Mouse (Mus musculus): ENCODE measurements around the gene Wfdc3. TPM values are rescaled to one million over a fixed set of nuclear protein-coding genes. Genes with fewer than 3 reads are reported as not detected.

Wfdc3 gene
- polyA plus RNA-seq, 1 experiment from 2014 or later = 0.44 TPM

- Histone ChIP-seq H3K4me1 (no peaks in the 10 kb centered on the region), H3K9ac (no peak overlapping the region), H3K27me3 (replicated peaks) (no peaks in the 10 kb centered on the region), H3K36me3 (peaks cover 97% of the 10 kb centered on the region), H3K27ac (no peak overlapping the region), H3K9me3 (no peaks in the 10 kb centered on the region), H3K4me2 (replicated peaks) (no peak overlapping the region), H3K4me3 (no peak overlapping the region)
- 91% methylated on average over 11 of the region's 11 CpGs for WGBS
- no peak for ATAC-seq (ENCODE audit: low FRiP score, low read depth)
Measured at GRCm38 (mm10) chr2:164757841-164758240, 12.1 kb upstream of the Wfdc3 start.

DNA sequence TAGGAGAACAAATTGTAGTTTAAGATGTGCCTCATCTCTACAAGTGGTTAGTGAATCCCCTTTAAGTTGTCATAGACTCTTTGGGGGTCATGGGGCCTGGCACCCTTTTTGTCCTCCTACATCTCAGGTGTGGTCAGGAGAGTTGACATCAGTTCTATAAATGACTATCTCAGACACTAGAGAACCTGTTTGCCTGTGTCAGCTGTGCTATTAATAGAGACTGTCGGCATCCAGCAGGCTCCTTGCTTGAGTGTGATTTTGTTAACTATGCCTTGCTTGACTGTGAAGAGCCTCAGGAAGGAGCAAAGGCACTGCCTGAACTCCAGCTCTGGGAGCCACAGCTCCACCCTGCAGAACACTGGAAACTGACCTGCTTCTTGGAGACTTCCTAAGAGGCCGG lies 9.1 kb upstream of the Wfdc3 start:
- Histone ChIP-seq H3K9ac (no peak overlapping the region), H3K36me3 (peaks cover 97% of the 10 kb centered on the region), H3K4me2 (replicated peaks) (no peak overlapping the region), H3K4me3 (no peak overlapping the region), H3K4me1 (no peaks in the 10 kb centered on the region), H3K9me3 (no peaks in the 10 kb centered on the region), H3K27me3 (replicated peaks) (no peaks in the 10 kb centered on the region), H3K27ac (no peak overlapping the region)
- 91% methylated on average over 2 of the region's 2 CpGs for WGBS
- ATAC-seq (ENCODE audit: low FRiP score, low read depth) = no peak

DNA sequence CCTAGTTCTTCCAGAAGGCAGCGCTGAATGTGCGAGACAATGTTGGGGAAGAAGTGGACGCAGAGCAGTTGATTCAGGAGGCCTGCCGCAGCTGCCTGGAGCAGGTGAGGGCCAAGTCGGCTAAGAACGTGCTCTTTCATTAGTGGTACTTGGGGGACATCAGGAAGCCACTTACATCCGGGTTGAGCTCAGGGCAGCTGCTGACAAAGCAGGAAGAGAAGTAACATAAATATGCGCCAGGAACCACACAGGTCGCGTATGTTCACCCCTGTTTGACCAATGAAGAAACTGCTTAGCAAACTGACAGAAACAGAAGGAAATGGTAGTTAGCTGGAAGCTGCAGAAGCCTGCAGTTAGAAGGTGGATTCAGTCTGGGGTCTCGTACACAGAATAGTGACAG lies 8.4 kb upstream of the Wfdc3 start:
- ATAC-seq (ENCODE audit: low FRiP score, low read depth) = no peak
- Histone ChIP-seq H3K27me3 (replicated peaks) (no peaks in the 10 kb centered on the region), H3K4me1 (no peaks in the 10 kb centered on the region), H3K36me3 (peaks cover 93% of the 10 kb centered on the region), H3K4me3 (no peak overlapping the region), H3K4me2 (replicated peaks) (no peak overlapping the region), H3K9ac (no peak overlapping the region), H3K9me3 (no peaks in the 10 kb centered on the region), H3K27ac (no peak overlapping the region)
- 86% methylated on average over 11 of the region's 11 CpGs for WGBS

DNA sequence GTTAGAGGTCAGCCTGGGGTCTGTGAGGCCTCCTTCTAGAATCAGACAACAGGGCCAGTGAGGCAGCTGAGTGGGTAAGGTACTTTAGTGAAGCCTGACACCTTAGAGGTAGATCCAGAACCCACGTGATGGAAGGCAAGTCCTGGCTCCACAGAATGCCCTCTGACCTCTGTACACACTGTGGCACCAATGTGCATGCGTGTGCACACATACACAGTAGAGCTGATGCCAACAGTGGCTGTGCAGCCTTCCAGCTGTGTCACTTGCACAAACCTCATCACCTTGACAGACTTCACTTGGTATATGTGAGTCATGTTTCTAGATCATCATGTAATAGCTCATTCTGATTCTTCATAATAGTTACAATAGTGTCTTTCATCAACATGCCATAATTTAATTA lies 6.7 kb upstream of the Wfdc3 start:
- H3K4me2 ChIP-seq (replicated peaks) = no peak overlapping the region
- no peaks in the 10 kb centered on the region for H3K27me3 ChIP-seq (replicated peaks)
- no peak overlapping the region for H3K4me3 ChIP-seq
- no peak overlapping the region for H3K9ac ChIP-seq
- H3K36me3 ChIP-seq = peaks cover 91% of the 10 kb centered on the region
- no peak for ATAC-seq (ENCODE audit: low FRiP score, low read depth)
- H3K27ac ChIP-seq = no peak overlapping the region
- 93% methylated on average over 2 of the region's 2 CpGs for WGBS
- H3K9me3 ChIP-seq = no peaks in the 10 kb centered on the region
- H3K4me1 ChIP-seq = peaks cover 6% of the 10 kb centered on the region; the same call in 1 of the 2 replicates

DNA sequence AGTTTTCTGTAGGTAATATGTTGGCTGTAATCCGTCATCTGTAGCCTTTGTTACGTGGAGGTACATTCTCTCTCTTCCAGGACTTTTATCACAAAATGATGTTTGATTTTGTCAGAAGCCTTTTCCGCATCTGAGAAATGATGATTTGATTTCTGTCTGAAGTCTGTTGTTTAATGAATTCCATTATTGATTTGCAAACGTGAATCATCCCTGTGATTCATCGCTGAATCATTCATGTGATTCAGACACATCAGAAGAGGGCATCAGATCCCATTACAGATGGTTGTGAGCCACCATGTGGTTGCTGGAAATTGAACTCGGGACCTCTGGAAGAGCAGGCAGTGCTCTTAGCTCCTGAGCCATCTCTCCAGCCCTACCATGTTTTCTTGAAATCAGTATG lies 3.3 kb upstream of the Wfdc3 start:
- Histone ChIP-seq H3K4me1 (peaks cover 22% of the 10 kb centered on the region), H3K27me3 (replicated peaks) (no peaks in the 10 kb centered on the region), H3K9me3 (no peaks in the 10 kb centered on the region), H3K4me3 (no peak overlapping the region), H3K9ac (no peak overlapping the region), H3K27ac (no peak overlapping the region), H3K4me2 (replicated peaks) (no peak overlapping the region), H3K36me3 (peaks cover 57% of the 10 kb centered on the region)
- 88% methylated on average over 6 of the region's 6 CpGs for WGBS
- no peak for ATAC-seq (ENCODE audit: low FRiP score, low read depth)

- no peaks in the 10 kb centered on the region for H3K27me3 ChIP-seq (replicated peaks)
- WGBS = 86% methylated on average over 4 of the region's 4 CpGs
- H3K9ac ChIP-seq = no peak overlapping the region
Measured at GRCm38 (mm10) chr2:164748191-164748590, 2.5 kb upstream of the Wfdc3 start.

GRCm38 (mm10) chr2:164746693-164747092 lies 962 bp upstream of the Wfdc3 start:
- no peak overlapping the region for H3K27ac ChIP-seq
- 58% methylated on average over 8 of the region's 8 CpGs for WGBS
- H3K9ac ChIP-seq = peak overlapping the region; percentile 88
- no peaks in the 10 kb centered on the region for H3K9me3 ChIP-seq
- H3K4me2 ChIP-seq (replicated peaks) = peak overlapping the region; percentile 85
- H3K4me1 ChIP-seq = peaks cover 22% of the 10 kb centered on the region
- ATAC-seq (ENCODE audit: low FRiP score, low read depth) = no peak
- H3K27me3 ChIP-seq (replicated peaks) = no peaks in the 10 kb centered on the region
- peak overlapping the region; percentile 98 for H3K4me3 ChIP-seq
- H3K36me3 ChIP-seq = peaks cover 36% of the 10 kb centered on the region

More at GRCm38 (mm10) chr2:164748191-164748590, 2.5 kb upstream of the Wfdc3 start:
- peaks cover 49% of the 10 kb centered on the region for H3K36me3 ChIP-seq
- no peak overlapping the region for H3K4me2 ChIP-seq (replicated peaks)
- H3K4me3 ChIP-seq = no peak overlapping the region
- peaks cover 22% of the 10 kb centered on the region for H3K4me1 ChIP-seq
- no peaks in the 10 kb centered on the region for H3K9me3 ChIP-seq
- ATAC-seq (ENCODE audit: low FRiP score, low read depth) = no peak
- H3K27ac ChIP-seq = no peak overlapping the region

GRCm38 (mm10) chr2:164744987-164745386 lies 744 bp downstream of the Wfdc3 start:
- WGBS = 74% methylated on average over 13 of the region's 13 CpGs
- Histone ChIP-seq H3K4me2 (replicated peaks) (peak overlapping the region; percentile 85), H3K4me1 (peaks cover 22% of the 10 kb centered on the region), H3K9me3 (no peaks in the 10 kb centered on the region), H3K27ac (no peak overlapping the region), H3K4me3 (no peak overlapping the region), H3K9ac (peak overlapping the region; percentile 88), H3K27me3 (replicated peaks) (no peaks in the 10 kb centered on the region), H3K36me3 (peaks cover 20% of the 10 kb centered on the region)
- no peak for ATAC-seq (ENCODE audit: low FRiP score, low read depth)

DNA sequence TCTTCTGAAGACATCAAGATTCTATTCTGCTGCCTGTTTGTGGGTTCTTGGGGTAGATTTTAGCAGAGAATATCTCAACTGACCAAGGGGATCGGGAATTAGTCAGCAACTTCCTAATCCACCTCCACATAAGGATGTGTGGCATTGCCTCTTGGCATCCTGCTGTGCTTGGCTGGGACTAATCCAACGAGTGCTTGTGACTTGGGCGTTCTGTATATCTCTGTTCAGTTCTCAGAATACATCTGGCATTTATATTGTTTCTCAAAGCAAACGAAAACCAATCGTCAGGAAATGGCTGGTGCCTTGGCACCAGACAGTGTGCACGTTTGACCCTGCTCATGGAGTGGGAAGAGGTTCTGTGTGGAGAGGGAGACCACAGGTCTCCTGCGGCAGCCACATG lies 5.9 kb downstream of the Wfdc3 start:
- no peak overlapping the region for H3K27ac ChIP-seq
- H3K9ac ChIP-seq = no peak overlapping the region
- no peak for ATAC-seq (ENCODE audit: low FRiP score, low read depth)
- H3K4me3 ChIP-seq = no peak overlapping the region
- 67% methylated on average over 7 of the region's 7 CpGs for WGBS
- peaks cover under 1% of the 10 kb centered on the region; the same call in 1 of the 2 replicates for H3K4me1 ChIP-seq
- no peaks in the 10 kb centered on the region for H3K9me3 ChIP-seq
- no peak overlapping the region for H3K4me2 ChIP-seq (replicated peaks)
- H3K27me3 ChIP-seq (replicated peaks) = no peaks in the 10 kb centered on the region
- no peaks in the 10 kb centered on the region for H3K36me3 ChIP-seq

- H3K9ac ChIP-seq = no peak overlapping the region
- no peak for ATAC-seq (ENCODE audit: low FRiP score, low read depth)
- H3K36me3 ChIP-seq = no peaks in the 10 kb centered on the region
- no peaks in the 10 kb centered on the region for H3K4me1 ChIP-seq
- H3K4me2 ChIP-seq (replicated peaks) = no peak overlapping the region
- H3K4me3 ChIP-seq = no peak overlapping the region
- no peaks in the 10 kb centered on the region for H3K27me3 ChIP-seq (replicated peaks)
- WGBS = 76% methylated on average over 3 of the region's 3 CpGs
- no peaks in the 10 kb centered on the region for H3K9me3 ChIP-seq
- H3K27ac ChIP-seq = no peak overlapping the region
Measured at GRCm38 (mm10) chr2:164737377-164738090, 8.2 kb downstream of the Wfdc3 start.

GRCm38 (mm10) chr2:164735446-164735845 lies 10.3 kb downstream of the Wfdc3 start:
- Histone ChIP-seq H3K9ac (no peak overlapping the region), H3K4me2 (replicated peaks) (no peak overlapping the region), H3K27ac (no peak overlapping the region), H3K27me3 (replicated peaks) (no peaks in the 10 kb centered on the region), H3K4me3 (no peak overlapping the region), H3K36me3 (no peaks in the 10 kb centered on the region), H3K4me1 (no peaks in the 10 kb centered on the region), H3K9me3 (no peaks in the 10 kb centered on the region)
- no peak for ATAC-seq (ENCODE audit: low FRiP score, low read depth)
- WGBS = 91% methylated on average over 5 of the region's 5 CpGs

DNA sequence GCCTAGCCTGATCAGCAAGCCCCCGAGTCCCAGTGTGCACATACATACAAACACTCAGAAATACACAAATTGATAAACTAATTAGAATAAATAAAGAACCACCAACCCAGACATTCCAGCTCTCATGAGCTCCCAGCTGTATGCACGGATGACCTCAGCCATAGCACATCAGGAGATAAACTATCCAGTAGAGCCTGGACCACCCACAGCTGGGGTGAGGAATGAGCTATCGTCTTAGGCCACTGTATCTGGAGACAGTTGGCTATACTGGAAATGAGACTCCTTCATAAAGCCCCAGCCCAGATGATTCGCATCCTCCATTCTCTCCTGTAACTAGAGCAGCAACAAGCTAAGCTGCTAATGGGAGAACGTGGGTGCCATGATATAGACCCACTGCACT lies 10.9 kb downstream of the Wfdc3 start:
- H3K9ac ChIP-seq = no peak overlapping the region
- no peak overlapping the region for H3K27ac ChIP-seq
- H3K36me3 ChIP-seq = no peaks in the 10 kb centered on the region
- no peaks in the 10 kb centered on the region for H3K4me1 ChIP-seq
- no peak overlapping the region for H3K4me3 ChIP-seq
- no peaks in the 10 kb centered on the region for H3K9me3 ChIP-seq
- no peaks in the 10 kb centered on the region for H3K27me3 ChIP-seq (replicated peaks)
- H3K4me2 ChIP-seq (replicated peaks) = no peak overlapping the region
- ATAC-seq (ENCODE audit: low FRiP score, low read depth) = no peak
- WGBS = 89% methylated on average over 5 of the region's 5 CpGs

- WGBS = 91% methylated on average over 2 of the region's 2 CpGs
- no peaks in the 10 kb centered on the region for H3K4me1 ChIP-seq
- H3K27me3 ChIP-seq (replicated peaks) = no peaks in the 10 kb centered on the region
- no peak overlapping the region for H3K4me3 ChIP-seq
- no peaks in the 10 kb centered on the region for H3K9me3 ChIP-seq
- no peaks in the 10 kb centered on the region for H3K36me3 ChIP-seq
- no peak overlapping the region for H3K9ac ChIP-seq
- no peak overlapping the region for H3K27ac ChIP-seq
- H3K4me2 ChIP-seq (replicated peaks) = no peak overlapping the region
- ATAC-seq (ENCODE audit: low FRiP score, low read depth) = no peak
Measured at GRCm38 (mm10) chr2:164733259-164733658, 12.5 kb downstream of the Wfdc3 start.
